ENCODE assay signal across 16 mouse cellular contexts in the genomic region with DNA sequence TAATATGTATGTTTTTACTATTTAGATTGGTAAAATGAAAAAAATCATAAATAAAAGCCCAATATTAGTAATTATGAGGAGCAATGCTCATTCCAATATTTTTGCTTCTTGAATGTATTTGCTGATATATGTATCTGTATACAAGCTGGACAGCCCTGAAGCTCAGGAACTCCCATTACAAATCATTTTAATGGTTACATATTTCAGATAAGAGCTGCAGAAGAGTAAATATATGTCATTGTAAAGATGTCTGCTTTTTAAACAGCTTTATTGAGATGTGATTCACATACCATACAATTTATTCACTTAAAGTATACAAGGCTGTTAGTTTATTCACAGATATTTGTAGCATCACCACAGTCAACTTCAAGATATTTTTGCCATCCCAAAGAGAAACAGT.
"Had no signal": no experiment of that assay in that cellular context is flagged by ENCODE, and none has a peak within 500 bp of the region (broad histone marks: within the 10 kb centered on the region; RNA-seq: fewer than 3 reads in every experiment).

No protein-coding gene starts in this region.

- H3K27me3 ChIP-seq: liver, embryonic 15.5 days; megakaryocyte, embryonic 14.5 days; midbrain, embryonic 13.5 days; midbrain, embryonic 15.5 days; neural tube, embryonic 12.5 days; stomach, embryonic 15.5 days had no signal

- H3K4me2 ChIP-seq: liver, embryonic 15.5 days; midbrain, embryonic 11.5 days; midbrain, embryonic 13.5 days; midbrain, embryonic 15.5 days; neural tube, embryonic 12.5 days; stomach, embryonic 15.5 days had no signal

- H3K4me3 ChIP-seq: liver, embryonic 15.5 days; megakaryocyte, embryonic 14.5 days; midbrain, embryonic 13.5 days; midbrain, embryonic 15.5 days; neural tube, embryonic 12.5 days; stomach, embryonic 15.5 days had no signal

- H3K9ac ChIP-seq: liver, embryonic 15.5 days; liver, postnatal 0 days; midbrain, embryonic 13.5 days; midbrain, embryonic 15.5 days; neural tube, embryonic 12.5 days; stomach, embryonic 15.5 days had no signal

- ATAC-seq: liver, postnatal 0 days; midbrain, embryonic 13.5 days; midbrain, embryonic 15.5 days had no signal

- H3K9me3 ChIP-seq: liver, embryonic 15.5 days; midbrain, embryonic 13.5 days; midbrain, embryonic 15.5 days; neural tube, embryonic 12.5 days; stomach, embryonic 15.5 days had no signal

- DNase-seq: liver, postnatal 0 days; lung, adult 2 months; lung, postnatal 10 days; right cerebral cortex, postnatal 14 days; thymus, adult 2 months; thymus, postnatal 25 days; thymus, postnatal 4 days had no signal

- H3K4me1 ChIP-seq: liver, embryonic 15.5 days; megakaryocyte, embryonic 14.5 days; midbrain, embryonic 15.5 days; neural tube, embryonic 12.5 days; stomach, embryonic 15.5 days had no signal

- H3K36me3 ChIP-seq: liver, embryonic 15.5 days; midbrain, embryonic 13.5 days; midbrain, embryonic 15.5 days; neural tube, embryonic 12.5 days; stomach, embryonic 15.5 days had no signal

- H3K27ac ChIP-seq: liver, embryonic 15.5 days; macrophage; midbrain, embryonic 13.5 days; midbrain, embryonic 15.5 days; neural tube, embryonic 12.5 days; stomach, embryonic 15.5 days; stomach, postnatal 0 days had no signal
